Mouse (Mus musculus) thymus, adult 2 months (tissue): ENCODE results near the gene Prrc2b. TPM values are rescaled to one million over a fixed set of nuclear protein-coding genes. Genes with fewer than 3 reads are reported as not detected.
A peak's percentile ranks its signal among the peaks of the same experiment; 100 is the strongest.

ENCODE experiments used
- DNase-seq: peaks from one replicate; pipeline ENCODE4 v3.0.0; 2021
- H3K27ac ChIP-seq: fragments of 200-500 bp; 2 replicates; pipeline ENCODE4 v1.5.1; 2012; ENCODE audit warnings: low read length, control low read depth; ENCODE audit not compliant: control insufficient read depth, insufficient read depth
- H3K27me3 ChIP-seq: fragments of 200-500 bp; 2 replicates; pipeline ENCODE4 v1.6.1; 2012; ENCODE audit warnings: mild to moderate bottlenecking, low read length, moderate library complexity, mixed read lengths; ENCODE audit not compliant: control insufficient read depth, insufficient read depth
- H3K36me3 ChIP-seq: fragments of 200-500 bp; 2 replicates; pipeline ENCODE4 v1.6.1; 2012; ENCODE audit warnings: mild to moderate bottlenecking, low read length, moderate library complexity; ENCODE audit not compliant: control insufficient read depth, insufficient read depth
- H3K4me1 ChIP-seq: fragments of 200-500 bp; replicated peaks from 2 replicates; pipeline ENCODE4 v1.6.1; 2012; ENCODE audit warnings: low read length; ENCODE audit not compliant: control insufficient read depth, insufficient read depth
- H3K4me3 ChIP-seq: fragments of 200-500 bp; 2 replicates; pipeline ENCODE4 v1.5.1; 2012; ENCODE audit warnings: mild to moderate bottlenecking, low read length, control low read depth, moderate library complexity; ENCODE audit not compliant: control insufficient read depth, insufficient read depth
- CTCF ChIP-seq: fragments of 200-500 bp; IDR thresholded peaks from 2 replicates; pipeline ENCODE4 v1.5.1; 2012; ENCODE audit warnings: mild to moderate bottlenecking, control low read depth, low read length, moderate library complexity, borderline replicate concordance; ENCODE audit not compliant: control insufficient read depth, poor library complexity, insufficient read depth; ENCODE audit errors: extremely low read depth
- POLR2A ChIP-seq: fragments of 200-500 bp; IDR thresholded peaks from 2 replicates; pipeline ENCODE4 v1.6.1; 2012; ENCODE audit warnings: mild to moderate bottlenecking, low read length, control low read depth, moderate library complexity; ENCODE audit not compliant: control insufficient read depth, poor library complexity, insufficient read depth; ENCODE audit errors: extremely low read depth
- WGBS: fragments of 180-500 bp; shearing (Covaris S2); methylation state at CpG from one replicate; pipeline ENCODE4 v1.1.7; 2018; 5-methylcytosine and 5-hydroxymethylcytosine counted together
- polyA plus RNA-seq: library from polyadenylated mRNA; depleted of rRNA; stranded (reverse); fragments of >200 nt; gene quantifications from 2 replicates; pipeline ENCODE4 v1.2.3, GENCODE M21; 2012

Gene Prrc2b
- polyA plus RNA-seq, 1 experiment, result 104 TPM

DNA sequence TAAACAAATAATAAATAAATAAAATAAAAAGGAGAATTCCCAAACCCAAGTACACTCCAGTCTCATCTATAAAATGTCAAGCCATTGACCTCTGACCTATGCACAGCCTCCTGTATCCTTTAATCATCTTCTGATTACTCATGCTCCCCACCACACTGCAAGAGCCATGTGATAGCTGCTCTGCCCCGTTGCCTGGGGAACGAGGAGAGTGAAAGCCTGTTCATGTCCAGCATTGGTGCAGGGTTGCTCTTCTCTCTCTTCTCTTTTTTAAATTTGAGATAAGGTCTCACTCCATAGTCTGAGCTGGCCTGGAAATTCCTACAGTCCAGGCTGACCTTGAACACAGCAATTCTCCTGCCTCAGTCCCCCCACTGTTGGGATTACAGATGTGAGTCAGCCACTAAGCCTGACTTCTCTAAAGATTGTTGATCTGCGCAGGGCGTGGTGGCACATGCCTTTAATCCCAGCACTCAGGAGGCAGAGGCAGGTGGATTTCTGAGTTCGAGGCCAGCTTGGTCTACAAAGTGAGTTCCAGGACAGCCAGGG, 4.2 kb upstream of the Prrc2b start:
- TF ChIP-seq CTCF, result no peak
- TF ChIP-seq POLR2A, result no peak
- H3K27ac ChIP-seq, result no peak overlapping the region
- no peak overlapping the region for H3K4me3 ChIP-seq
- DNase-seq, result no peak
- H3K4me1 ChIP-seq, result peaks cover 9% of the 10 kb centered on the region
- WGBS, result 79% methylated on average over 5 of the region's 5 CpGs
- no peaks in the 10 kb centered on the region for H3K36me3 ChIP-seq
- H3K27me3 ChIP-seq, result no peaks in the 10 kb centered on the region

- Histone ChIP-seq H3K36me3 (no peaks in the 10 kb centered on the region), H3K4me1 (peaks cover 35% of the 10 kb centered on the region), H3K4me3 (no peak overlapping the region), H3K27me3 (no peaks in the 10 kb centered on the region), H3K27ac (no peak overlapping the region; the same call in 1 of the 2 replicates)
- DNase-seq, result no peak
- TF ChIP-seq CTCF (no peak), POLR2A (no peak)
- 65% methylated on average over 1 of the region's 1 CpGs for WGBS
These were observed 747 bp upstream of the Prrc2b start for GRCm38 (mm10) chr2:32150135-32150534.

- Histone ChIP-seq H3K4me3 (peak overlapping the region; percentile 41), H3K36me3 (no peaks in the 10 kb centered on the region), H3K4me1 (peaks cover 39% of the 10 kb centered on the region), H3K27ac (peak overlapping the region; percentile 53; the same call in 1 of the 2 replicates), H3K27me3 (no peaks in the 10 kb centered on the region)
- 13% methylated on average over 7 of the region's 7 CpGs for WGBS
- TF ChIP-seq CTCF (no peak), POLR2A (no peak)
- no peak for DNase-seq
These were observed 339 bp upstream of the Prrc2b start for GRCm38 (mm10) chr2:32150562-32150923.

DNA sequence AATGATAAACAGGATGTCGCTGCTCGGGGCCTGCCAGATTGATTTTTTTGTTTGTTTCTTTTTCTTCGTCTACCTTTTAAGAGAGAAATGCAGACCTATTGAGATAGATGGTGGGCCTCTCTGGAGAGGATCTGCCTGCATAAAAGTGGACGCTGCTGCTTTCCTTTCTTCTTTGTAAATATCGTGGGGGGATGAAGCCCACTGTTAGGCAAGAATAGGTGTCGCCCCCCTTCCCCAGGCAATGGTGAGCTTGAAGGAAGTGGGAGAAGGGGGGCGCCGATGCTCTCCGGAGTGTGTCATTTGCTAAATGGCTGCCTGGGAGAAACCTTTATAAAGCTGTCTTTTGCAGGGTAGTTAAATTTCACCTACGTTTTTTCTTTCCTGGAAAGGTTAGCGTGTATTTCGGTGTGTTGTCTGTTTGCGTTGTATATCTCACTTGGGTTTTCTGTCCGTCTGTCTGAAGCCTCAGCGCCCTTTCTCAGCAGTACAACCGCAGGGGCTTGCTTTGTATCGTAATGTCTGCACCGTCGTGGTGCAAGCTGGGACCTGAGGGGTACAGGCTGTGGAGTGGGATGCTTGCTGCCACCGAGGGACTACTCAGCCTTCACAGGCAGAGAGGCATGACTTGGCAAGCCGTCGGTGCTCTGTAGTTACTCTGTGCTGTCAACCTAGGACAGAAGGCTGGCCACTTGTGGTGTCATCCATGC, 931 bp downstream of the Prrc2b start:
- peak; percentile 64 for DNase-seq

GRCm38 (mm10) chr2:32152367-32153034, 1.6 kb downstream of the Prrc2b start:
- Histone ChIP-seq H3K27me3 (no peaks in the 10 kb centered on the region), H3K27ac (peak overlapping the region; percentile 86), H3K4me1 (peaks cover 57% of the 10 kb centered on the region), H3K36me3 (no peaks in the 10 kb centered on the region), H3K4me3 (peak overlapping the region; percentile 98)
- no peak for DNase-seq
- WGBS, result 35% methylated on average over 12 of the region's 12 CpGs
- no peak for TF ChIP-seq CTCF
- TF ChIP-seq POLR2A, result no peak

More for the DNA sequence above, 931 bp downstream of the Prrc2b start:
- peaks cover 51% of the 10 kb centered on the region for H3K4me1 ChIP-seq
- no peaks in the 10 kb centered on the region for H3K27me3 ChIP-seq
- TF ChIP-seq CTCF (no peak), POLR2A (no peak)
- H3K27ac ChIP-seq, result peak overlapping the region; percentile 86
- H3K4me3 ChIP-seq, result peak overlapping the region; percentile 98
- WGBS, result 0% methylated on average over 22 of the region's 22 CpGs
- H3K36me3 ChIP-seq, result no peaks in the 10 kb centered on the region

GRCm38 (mm10) chr2:32153041-32153790, 2.3 kb downstream of the Prrc2b start:
- H3K27me3 ChIP-seq, result no peaks in the 10 kb centered on the region
- DNase-seq, result no peak
- H3K36me3 ChIP-seq, result no peaks in the 10 kb centered on the region
- WGBS, result 58% methylated on average over 13 of the region's 13 CpGs
- H3K27ac ChIP-seq, result peak overlapping the region; percentile 0; the same call in 1 of the 2 replicates
- H3K4me1 ChIP-seq, result peaks cover 57% of the 10 kb centered on the region
- H3K4me3 ChIP-seq, result peak overlapping the region; percentile 14; the same call in 1 of the 2 replicates
- TF ChIP-seq CTCF (no peak), POLR2A (no peak)
